Mouse (Mus musculus): ENCODE results near the gene Wt1. TPM values are rescaled to one million over a fixed set of nuclear protein-coding genes. Genes with fewer than 3 reads are reported as not detected.

The Wt1 gene
- polyA plus RNA-seq (2012; rRNA removed; ENCODE audit: low replicate concordance), result not detected in 2 replicates

GRCm38 (mm10) chr2:105126279-105126678 lies at the start of gene Wt1:
Gene Wt1, plus strand, starts transcription at chr2:105126529.

GRCm38 (mm10) chr2:105091718-105092117 lies 34.6 kb upstream of the Wt1 start, which contains the start of gene Gm11060:
Gene Gm11060, plus strand, starts transcription at chr2:105092018.

Other genes with a start within 250 kb of the Wt1 start
- 15.2 and 35.2 TPM in 2 replicates for gene Eif3m, start 109.4 kb upstream of the Wt1 start, polyA plus RNA-seq (2012; rRNA removed; ENCODE audit: low replicate concordance)
- not detected in 2 replicates for gene Gm11060, start 34.5 kb upstream of the Wt1 start, polyA plus RNA-seq (2012; rRNA removed; ENCODE audit: low replicate concordance)
- 0.59 and 0.66 TPM in 2 replicates for gene Them7, start 97.8 kb downstream of the Wt1 start, polyA plus RNA-seq (2012; rRNA removed; ENCODE audit: low replicate concordance)

All from mammary gland, adult 2 months (tissue).